Mouse (Mus musculus): ENCODE measurements around the gene Cyp1b1. TPM values are rescaled to one million over a fixed set of nuclear protein-coding genes. Genes with fewer than 3 reads are reported as not detected.

Gene Cyp1b1
- total RNA-seq, 1 experiment = 15.2 TPM

DNA sequence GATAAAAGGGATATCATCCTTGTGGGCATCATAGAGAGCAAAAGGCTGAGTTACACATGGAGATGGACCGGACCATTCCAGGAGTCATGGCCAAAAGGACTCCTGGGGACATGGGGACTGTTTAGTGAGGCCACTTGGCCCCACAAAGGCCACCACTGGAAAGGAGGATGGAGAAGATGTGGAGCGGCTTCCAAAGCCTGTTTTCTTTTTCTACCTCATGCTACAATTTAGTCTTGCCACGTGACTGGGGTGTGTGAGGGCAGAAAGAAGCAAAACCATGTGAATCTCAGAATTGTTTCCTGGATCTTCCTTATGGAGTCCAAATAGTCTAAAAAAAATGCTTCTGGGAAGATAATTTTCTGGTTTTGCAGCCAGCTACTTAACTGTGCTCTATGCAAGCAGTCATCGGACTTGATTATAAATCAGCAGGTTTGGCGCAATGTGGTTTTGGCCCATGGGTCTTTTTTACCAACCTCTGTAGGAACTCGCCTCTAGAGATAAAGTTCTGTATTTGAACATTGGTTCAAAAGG is 36.9 kb upstream of the Cyp1b1 start:
- DNase-seq (ENCODE audit: low read depth, low spot score) = no peak
- Histone ChIP-seq H3K27ac (ENCODE audit: insufficient read depth, low read depth, low read length, poor library complexity, severe bottlenecking) (no peak overlapping the region), H3K4me1 (ENCODE audit: control insufficient read depth in 2 of 2, insufficient read depth in 2 of 2, low read length in 2 of 2, poor library complexity in 1 of 2) (no peaks in the 10 kb centered on the region), H3K4me3 (ENCODE audit: insufficient read depth in 1 of 2, low read depth in 1 of 2, low read length in 2 of 2, poor library complexity in 1 of 2, severe bottlenecking in 1 of 2) (no peak overlapping the region), H3K9ac (ENCODE audit: insufficient read depth, low read depth, low read length, poor library complexity, severe bottlenecking) (no peak overlapping the region), H3K36me3 (ENCODE audit: control insufficient read depth, insufficient read depth, low read length, poor library complexity, severe bottlenecking) (no peaks in the 10 kb centered on the region), H3K9me3 (ENCODE audit: control insufficient read depth, insufficient read depth, low read depth, low read length) (no peaks in the 10 kb centered on the region)
- no peak for TF ChIP-seq ZC3H11A (IDR thresholded peaks at IDR 0.05; ENCODE audit: borderline replicate concordance, low read depth, low read length)
- in situ Hi-C loops (cut with MboI; ENCODE audit: low sequenced_read_pairs in 2 of 2, unreplicated experiment in 2 of 2) = no loop called here

DNA sequence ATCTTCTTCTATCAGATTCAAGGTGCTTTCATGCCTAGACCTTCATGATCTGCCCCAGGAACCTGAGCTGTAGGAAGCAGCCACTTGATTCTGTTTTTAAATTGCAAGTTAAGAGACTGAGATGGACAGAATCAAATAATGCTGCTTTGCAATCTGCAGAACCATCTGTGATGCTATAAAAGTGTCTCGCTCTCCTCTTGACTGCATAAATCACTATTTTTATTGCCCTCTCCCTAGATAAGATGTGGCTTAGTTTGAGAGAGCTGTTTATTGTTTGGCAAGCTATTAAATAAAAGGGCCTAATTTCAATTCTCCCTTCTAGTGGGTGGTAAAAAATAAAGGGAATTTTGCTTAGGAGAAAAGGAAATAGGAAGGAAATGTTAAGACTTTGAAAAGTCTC is 34.8 kb upstream of the Cyp1b1 start:
- DNase-seq (ENCODE audit: low read depth, low spot score) = no peak
- TF ChIP-seq CHD2 (IDR thresholded peaks at IDR 0.05; ENCODE audit: low read depth, low read length) (no peak), HCFC1 (IDR thresholded peaks at IDR 0.05; ENCODE audit: borderline replicate concordance, insufficient read depth, low read length) (no peak), ZC3H11A (IDR thresholded peaks at IDR 0.05; ENCODE audit: borderline replicate concordance, low read depth, low read length) (no peak), ZNF384 (IDR thresholded peaks at IDR 0.05; ENCODE audit: low read depth, low read length) (no peak), MAFK (IDR thresholded peaks at IDR 0.05; ENCODE audit: insufficient read depth, low read depth, low read length) (no peak)
- Histone ChIP-seq H3K9me3 (ENCODE audit: control insufficient read depth, insufficient read depth, low read depth, low read length) (no peaks in the 10 kb centered on the region), H3K36me3 (ENCODE audit: control insufficient read depth, insufficient read depth, low read length, poor library complexity, severe bottlenecking) (no peaks in the 10 kb centered on the region), H3K9ac (ENCODE audit: insufficient read depth, low read depth, low read length, poor library complexity, severe bottlenecking) (no peak overlapping the region), H3K4me1 (ENCODE audit: control insufficient read depth in 2 of 2, insufficient read depth in 2 of 2, low read length in 2 of 2, poor library complexity in 1 of 2) (peaks cover 2 to 9% of the 10 kb centered on the region in 2 experiments), H3K4me3 (ENCODE audit: insufficient read depth in 1 of 2, low read depth in 1 of 2, low read length in 2 of 2, poor library complexity in 1 of 2, severe bottlenecking in 1 of 2) (no peak overlapping the region), H3K27ac (ENCODE audit: insufficient read depth, low read depth, low read length, poor library complexity, severe bottlenecking) (no peak overlapping the region)
- in situ Hi-C loops (cut with MboI; ENCODE audit: low sequenced_read_pairs in 2 of 2, unreplicated experiment in 2 of 2) = no loop called here

DNA sequence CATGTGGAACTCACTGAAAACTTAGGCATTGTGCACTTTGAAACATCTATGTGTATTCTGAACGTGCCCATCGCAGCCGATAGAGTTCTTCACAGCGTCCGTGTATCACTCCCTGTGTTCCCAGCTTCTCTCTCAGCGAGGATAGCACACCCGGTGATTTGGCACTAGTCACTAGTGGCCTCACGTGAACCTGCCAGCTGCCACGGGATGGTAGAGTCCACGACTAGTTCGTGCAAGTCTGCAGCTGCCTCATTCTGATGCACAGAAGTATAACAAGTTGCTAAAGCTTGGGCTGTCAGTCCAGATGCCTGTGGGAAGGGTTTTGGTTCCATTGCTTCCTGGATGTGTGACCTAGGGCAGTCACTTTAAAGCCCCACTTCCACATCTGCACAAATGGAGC is 32.1 kb upstream of the Cyp1b1 start:
- peaks cover 2 to 9% of the 10 kb centered on the region in 2 experiments for H3K4me1 ChIP-seq (ENCODE audit: control insufficient read depth in 2 of 2, insufficient read depth in 2 of 2, low read length in 2 of 2, poor library complexity in 1 of 2)

DNA sequence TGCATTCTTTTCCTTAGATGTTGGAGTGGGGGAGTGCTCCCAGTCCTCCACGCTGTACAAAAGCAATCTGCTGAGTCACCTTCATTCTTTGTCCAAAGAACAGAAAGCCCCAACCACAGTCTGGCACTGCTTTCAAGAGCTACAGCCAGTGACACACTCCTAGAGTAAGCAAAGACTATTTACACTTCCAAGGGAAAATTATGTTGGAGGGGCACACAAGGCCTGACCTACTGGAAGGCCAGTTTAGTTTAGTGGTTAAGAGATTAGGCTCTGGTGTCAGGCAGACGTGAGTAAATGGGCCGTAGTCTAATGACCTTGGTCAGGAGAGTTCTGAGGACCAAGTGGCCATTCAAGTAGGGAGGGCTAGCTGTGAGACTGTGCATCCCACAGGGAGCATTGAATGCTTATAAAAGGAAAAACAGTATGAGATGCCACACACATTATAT is 31.3 kb upstream of the Cyp1b1 start:
- no peaks in the 10 kb centered on the region for H3K9me3 ChIP-seq (ENCODE audit: control insufficient read depth, insufficient read depth, low read depth, low read length)
- peak; percentile 36 for DNase-seq (ENCODE audit: low read depth, low spot score)
- peaks cover 2 to 9% of the 10 kb centered on the region in 2 experiments for H3K4me1 ChIP-seq (ENCODE audit: control insufficient read depth in 2 of 2, insufficient read depth in 2 of 2, low read length in 2 of 2, poor library complexity in 1 of 2)
- H3K9ac ChIP-seq (ENCODE audit: insufficient read depth, low read depth, low read length, poor library complexity, severe bottlenecking) = no peak overlapping the region
- H3K4me3 ChIP-seq (ENCODE audit: insufficient read depth in 1 of 2, low read depth in 1 of 2, low read length in 2 of 2, poor library complexity in 1 of 2, severe bottlenecking in 1 of 2) = no peak overlapping the region
- TF ChIP-seq HCFC1 (IDR thresholded peaks at IDR 0.05; ENCODE audit: borderline replicate concordance, insufficient read depth, low read length) = no peak
- TF ChIP-seq MAFK (IDR thresholded peaks at IDR 0.05; ENCODE audit: insufficient read depth, low read depth, low read length) = peak; percentile 97
- H3K36me3 ChIP-seq (ENCODE audit: control insufficient read depth, insufficient read depth, low read length, poor library complexity, severe bottlenecking) = no peaks in the 10 kb centered on the region
- in situ Hi-C loops (cut with MboI; ENCODE audit: low sequenced_read_pairs in 2 of 2, unreplicated experiment in 2 of 2) = no loop called here
- H3K27ac ChIP-seq (ENCODE audit: insufficient read depth, low read depth, low read length, poor library complexity, severe bottlenecking) = no peak overlapping the region

More for the DNA sequence above, 32.1 kb upstream of the Cyp1b1 start:
- no peak overlapping the region for H3K9ac ChIP-seq (ENCODE audit: insufficient read depth, low read depth, low read length, poor library complexity, severe bottlenecking)
- no peaks in the 10 kb centered on the region for H3K9me3 ChIP-seq (ENCODE audit: control insufficient read depth, insufficient read depth, low read depth, low read length)
- H3K36me3 ChIP-seq (ENCODE audit: control insufficient read depth, insufficient read depth, low read length, poor library complexity, severe bottlenecking) = no peaks in the 10 kb centered on the region
- no peak overlapping the region for H3K4me3 ChIP-seq (ENCODE audit: insufficient read depth in 1 of 2, low read depth in 1 of 2, low read length in 2 of 2, poor library complexity in 1 of 2, severe bottlenecking in 1 of 2)
- TF ChIP-seq MAFK (IDR thresholded peaks at IDR 0.05; ENCODE audit: insufficient read depth, low read depth, low read length) = no peak
- no peak for TF ChIP-seq ZC3H11A (IDR thresholded peaks at IDR 0.05; ENCODE audit: borderline replicate concordance, low read depth, low read length)
- no peak for TF ChIP-seq CHD2 (IDR thresholded peaks at IDR 0.05; ENCODE audit: low read depth, low read length)
- no peak for TF ChIP-seq HCFC1 (IDR thresholded peaks at IDR 0.05; ENCODE audit: borderline replicate concordance, insufficient read depth, low read length)
- no peak for TF ChIP-seq ZNF384 (IDR thresholded peaks at IDR 0.05; ENCODE audit: low read depth, low read length)
- no peak for DNase-seq (ENCODE audit: low read depth, low spot score)
- H3K27ac ChIP-seq (ENCODE audit: insufficient read depth, low read depth, low read length, poor library complexity, severe bottlenecking) = no peak overlapping the region
- in situ Hi-C loops (cut with MboI; ENCODE audit: low sequenced_read_pairs in 2 of 2, unreplicated experiment in 2 of 2) = no loop called here

- H3K27ac ChIP-seq (ENCODE audit: insufficient read depth, low read depth, low read length, poor library complexity, severe bottlenecking) = no peak overlapping the region
- H3K4me3 ChIP-seq (ENCODE audit: insufficient read depth in 1 of 2, low read depth in 1 of 2, low read length in 2 of 2, poor library complexity in 1 of 2, severe bottlenecking in 1 of 2) = no peak overlapping the region
- no peak for TF ChIP-seq CHD2 (IDR thresholded peaks at IDR 0.05; ENCODE audit: low read depth, low read length)
- TF ChIP-seq ZNF384 (IDR thresholded peaks at IDR 0.05; ENCODE audit: low read depth, low read length) = no peak
- no peak for TF ChIP-seq MAFK (IDR thresholded peaks at IDR 0.05; ENCODE audit: insufficient read depth, low read depth, low read length)
- no peak for TF ChIP-seq HCFC1 (IDR thresholded peaks at IDR 0.05; ENCODE audit: borderline replicate concordance, insufficient read depth, low read length)
- TF ChIP-seq ZC3H11A (IDR thresholded peaks at IDR 0.05; ENCODE audit: borderline replicate concordance, low read depth, low read length) = no peak
- no peak for DNase-seq (ENCODE audit: low read depth, low spot score)
- H3K9ac ChIP-seq (ENCODE audit: insufficient read depth, low read depth, low read length, poor library complexity, severe bottlenecking) = no peak overlapping the region
- in situ Hi-C loops (cut with MboI; ENCODE audit: low sequenced_read_pairs in 2 of 2, unreplicated experiment in 2 of 2) = no loop called here
- H3K9me3 ChIP-seq (ENCODE audit: control insufficient read depth, insufficient read depth, low read depth, low read length) = no peaks in the 10 kb centered on the region
- peaks cover 2 to 9% of the 10 kb centered on the region in 2 experiments for H3K4me1 ChIP-seq (ENCODE audit: control insufficient read depth in 2 of 2, insufficient read depth in 2 of 2, low read length in 2 of 2, poor library complexity in 1 of 2)
- H3K36me3 ChIP-seq (ENCODE audit: control insufficient read depth, insufficient read depth, low read length, poor library complexity, severe bottlenecking) = no peaks in the 10 kb centered on the region
These were observed 30.3 kb upstream of the Cyp1b1 start for GRCm38 (mm10) chr17:79745051-79745731.
